Mouse (Mus musculus) hindbrain, embryonic 10.5 days (tissue): ENCODE data around the gene Senp7. TPM values are rescaled to one million over a fixed set of nuclear protein-coding genes. Genes with fewer than 3 reads are reported as not detected.
A peak's percentile ranks its signal among the peaks of the same experiment; 100 is the strongest.
"Not testable (repeated sequence)": the region's sequence is repeated elsewhere in the genome, so short reads cannot be mapped to it uniquely, and the experiment has no call there.

Source experiments
- DNase-seq: peaks from one replicate; pipeline ENCODE4 v3.0.0-alpha.2; 2017; ENCODE audit warnings: low spot score
- H3K27ac ChIP-seq: fragments of 300-500 bp; sonication (generic); 2 replicates; pipeline ENCODE4 v1.5.1; 2016; ENCODE audit warnings: mild to moderate bottlenecking, moderate library complexity
- H3K27me3 ChIP-seq: fragments of 300-500 bp; sonication (generic); 2 replicates; pipeline ENCODE4 v1.6.1; 2016; ENCODE audit warnings: mild to moderate bottlenecking; ENCODE audit not compliant: poor library complexity, insufficient read depth, severe bottlenecking
- H3K36me3 ChIP-seq: fragments of 300-500 bp; sonication (generic); 2 replicates; pipeline ENCODE4 v1.6.1; 2016; ENCODE audit warnings: mild to moderate bottlenecking, moderate library complexity
- H3K4me1 ChIP-seq: fragments of 300-500 bp; sonication (generic); replicated peaks from 2 replicates; pipeline ENCODE4 v1.6.1; 2016; ENCODE audit warnings: mild to moderate bottlenecking
- H3K4me3 ChIP-seq: fragments of 300-500 bp; sonication (generic); 2 replicates; pipeline ENCODE4 v1.5.1; 2016; ENCODE audit warnings: mild to moderate bottlenecking, moderate library complexity
- H3K9me3 ChIP-seq: fragments of 300-500 bp; sonication (generic); 2 replicates; pipeline ENCODE4 v1.6.1; 2016; ENCODE audit warnings: mild to moderate bottlenecking, moderate library complexity
- WGBS: fragments of 180-500 bp; shearing (Covaris S2); methylation state at CpG from one replicate; pipeline ENCODE4 v1.1.7; 2016; 5-methylcytosine and 5-hydroxymethylcytosine counted together
- polyA plus RNA-seq: library from polyadenylated mRNA; unstranded; fragments of >200 nt; fragmentation: Nextera tagmentation; extraction: Ambion mirVana; gene quantifications from 2 replicates; pipeline ENCODE4 v1.2.1, GENCODE M21; 2016

Gene Senp7
- polyA plus RNA-seq, 1 experiment from 2014 or later: 35.7 TPM

- no peak for DNase-seq
- H3K27me3 ChIP-seq: no peaks in the 10 kb centered on the region
- 90% methylated on average over 5 of the region's 5 CpGs for WGBS
Measured at GRCm38 (mm10) chr16:56116155-56116554, 68.0 kb downstream of the Senp7 start.

GRCm38 (mm10) chr16:56117327-56118180 is 69.4 kb downstream of the Senp7 start:
- Histone ChIP-seq H3K36me3 (peaks cover 43% of the 10 kb centered on the region), H3K27me3 (no peaks in the 10 kb centered on the region), H3K27ac (no peak overlapping the region), H3K4me3 (no peak overlapping the region), H3K9me3 (peaks cover 9% of the 10 kb centered on the region), H3K4me1 (no peaks in the 10 kb centered on the region)
- DNase-seq: no peak
- WGBS: 90% methylated on average over 10 of the region's 10 CpGs

More at GRCm38 (mm10) chr16:56116155-56116554, 68.0 kb downstream of the Senp7 start:
- Histone ChIP-seq H3K27ac (no peak overlapping the region), H3K36me3 (peaks cover 51% of the 10 kb centered on the region), H3K4me1 (no peaks in the 10 kb centered on the region), H3K9me3 (peaks cover 9% of the 10 kb centered on the region), H3K4me3 (no peak overlapping the region)

GRCm38 (mm10) chr16:56122517-56122916 is 74.4 kb downstream of the Senp7 start:
- no peaks in the 10 kb centered on the region for H3K9me3 ChIP-seq
- DNase-seq: no peak
- peaks cover 38% of the 10 kb centered on the region for H3K36me3 ChIP-seq
- no peaks in the 10 kb centered on the region for H3K4me1 ChIP-seq
- WGBS: 90% methylated on average over 5 of the region's 5 CpGs
- H3K4me3 ChIP-seq: no peak overlapping the region
- H3K27ac ChIP-seq: no peak overlapping the region
- no peaks in the 10 kb centered on the region for H3K27me3 ChIP-seq

GRCm38 (mm10) chr16:56124045-56124444 is 75.9 kb downstream of the Senp7 start:
- H3K27me3 ChIP-seq: no peaks in the 10 kb centered on the region
- no peak overlapping the region for H3K27ac ChIP-seq
- WGBS: 92% methylated on average over 3 of the region's 3 CpGs
- no peak for DNase-seq
- H3K4me1 ChIP-seq: no peaks in the 10 kb centered on the region
- no peaks in the 10 kb centered on the region for H3K9me3 ChIP-seq
- H3K4me3 ChIP-seq: no peak overlapping the region
- H3K36me3 ChIP-seq: peaks cover 53% of the 10 kb centered on the region

- Histone ChIP-seq H3K27me3 (no peaks in the 10 kb centered on the region), H3K27ac (no peak overlapping the region), H3K4me3 (no peak overlapping the region), H3K4me1 (no peaks in the 10 kb centered on the region), H3K36me3 (peaks cover 26% of the 10 kb centered on the region), H3K9me3 (no peaks in the 10 kb centered on the region)
- WGBS: 48% methylated on average over 3 of the region's 3 CpGs
- no peak for DNase-seq
Measured at GRCm38 (mm10) chr16:56131666-56132065, 83.5 kb downstream of the Senp7 start.

- WGBS: 59% methylated on average over 4 of the region's 4 CpGs
- Histone ChIP-seq H3K27me3 (no peaks in the 10 kb centered on the region), H3K36me3 (peaks cover 12% of the 10 kb centered on the region), H3K4me3 (no peak overlapping the region), H3K4me1 (no peaks in the 10 kb centered on the region), H3K27ac (no peak overlapping the region), H3K9me3 (no peaks in the 10 kb centered on the region)
- DNase-seq: no peak
Measured at GRCm38 (mm10) chr16:56134149-56134548, 86.0 kb downstream of the Senp7 start.

GRCm38 (mm10) chr16:56137672-56138071 is 89.5 kb downstream of the Senp7 start:
- H3K4me3 ChIP-seq, H3K27me3 ChIP-seq, H3K9me3 ChIP-seq, DNase-seq, H3K4me1 ChIP-seq, H3K27ac ChIP-seq: not testable (repeated sequence)
- WGBS: 94% methylated on average over 5 of the region's 5 CpGs
- H3K36me3 ChIP-seq: peaks cover 16% of the 10 kb centered on the region

- no peaks in the 10 kb centered on the region for H3K4me1 ChIP-seq
- no peak overlapping the region for H3K4me3 ChIP-seq
- H3K27ac ChIP-seq: no peak overlapping the region
- no peaks in the 10 kb centered on the region for H3K9me3 ChIP-seq
- no peaks in the 10 kb centered on the region for H3K27me3 ChIP-seq
- 88% methylated on average over 3 of the region's 3 CpGs for WGBS
- H3K36me3 ChIP-seq: peaks cover 16% of the 10 kb centered on the region
- no peak for DNase-seq
Measured at GRCm38 (mm10) chr16:56139921-56140320, 91.8 kb downstream of the Senp7 start.

GRCm38 (mm10) chr16:56144876-56145555 is 96.9 kb downstream of the Senp7 start:
- no peak for DNase-seq
- H3K4me3 ChIP-seq: no peak overlapping the region
- 96% methylated on average over 17 of the region's 17 CpGs for WGBS

GRCm38 (mm10) chr16:56147679-56148078 is 99.5 kb downstream of the Senp7 start:
- H3K36me3 ChIP-seq: no peaks in the 10 kb centered on the region
- H3K27ac ChIP-seq: no peak overlapping the region
- H3K9me3 ChIP-seq: no peaks in the 10 kb centered on the region
- no peak for DNase-seq
- no peaks in the 10 kb centered on the region for H3K27me3 ChIP-seq
- H3K4me3 ChIP-seq: no peak overlapping the region
- H3K4me1 ChIP-seq: no peaks in the 10 kb centered on the region
- WGBS: 39% methylated on average over 2 of the region's 2 CpGs

More at GRCm38 (mm10) chr16:56144876-56145555, 96.9 kb downstream of the Senp7 start:
- no peaks in the 10 kb centered on the region for H3K4me1 ChIP-seq
- no peaks in the 10 kb centered on the region for H3K9me3 ChIP-seq
- no peaks in the 10 kb centered on the region for H3K27me3 ChIP-seq
- H3K36me3 ChIP-seq: 0 out of 2 replicates have a peak, but pooled peaks cover 6% of the 10 kb centered on the region
- no peak overlapping the region for H3K27ac ChIP-seq

- Histone ChIP-seq H3K27me3 (no peaks in the 10 kb centered on the region), H3K9me3 (no peaks in the 10 kb centered on the region), H3K4me1 (no peaks in the 10 kb centered on the region), H3K27ac (no peak overlapping the region), H3K36me3 (peaks cover 17% of the 10 kb centered on the region), H3K4me3 (no peak overlapping the region)
- DNase-seq: no peak
- 90% methylated on average over 7 of the region's 7 CpGs for WGBS
Measured at GRCm38 (mm10) chr16:56163466-56163865, 115.3 kb downstream of the Senp7 start.

- no peak for DNase-seq
- Histone ChIP-seq H3K4me3 (no peak overlapping the region), H3K27me3 (no peaks in the 10 kb centered on the region), H3K36me3 (peaks cover 28% of the 10 kb centered on the region), H3K4me1 (no peaks in the 10 kb centered on the region), H3K9me3 (no peaks in the 10 kb centered on the region), H3K27ac (no peak overlapping the region)
Measured at GRCm38 (mm10) chr16:56170247-56170646, 122.1 kb downstream of the Senp7 start.

- 72% methylated on average over 8 of the region's 8 CpGs for WGBS
- Histone ChIP-seq H3K27me3 (no peaks in the 10 kb centered on the region), H3K4me3 (no peak overlapping the region), H3K27ac (no peak overlapping the region), H3K4me1 (no peaks in the 10 kb centered on the region), H3K9me3 (no peaks in the 10 kb centered on the region), H3K36me3 (peaks cover 38% of the 10 kb centered on the region)
- peak; percentile 6 for DNase-seq
Measured at GRCm38 (mm10) chr16:56175867-56176581, 127.9 kb downstream of the Senp7 start.
